Mouse (Mus musculus) brown adipose tissue, adult 24 weeks (tissue): ENCODE results near the gene Asns. TPM values are rescaled to one million over a fixed set of nuclear protein-coding genes. Genes with fewer than 3 reads are reported as not detected.
"Not testable (repeated sequence)": the region's sequence is repeated elsewhere in the genome, so short reads cannot be mapped to it uniquely, and the experiment has no call there.

Experiments
- H3K27ac ChIP-seq: fragments of 200-500 bp; replicated peaks from 2 replicates; pipeline ENCODE4 v1.5.1; 2012; ENCODE audit warnings: low read depth, mild to moderate bottlenecking, low read length
- H3K4me1 ChIP-seq: fragments of 200-500 bp; 2 replicates; pipeline ENCODE4 v1.6.1; 2012; ENCODE audit warnings: low read length, mixed read lengths; ENCODE audit not compliant: control insufficient read depth, insufficient read depth, insufficient read length
- H3K4me3 ChIP-seq: fragments of 200-500 bp; 2 replicates; pipeline ENCODE4 v1.5.1; 2012; ENCODE audit warnings: low read depth, mild to moderate bottlenecking, low read length, moderate library complexity; ENCODE audit not compliant: insufficient read depth
- polyA plus RNA-seq: library from polyadenylated mRNA; stranded (reverse); fragments of >200 nt; gene quantifications from 2 replicates; pipeline ENCODE4 v1.2.4, GENCODE M21; 2012; ENCODE audit not compliant: missing spikeins, insufficient read depth, insufficient read length

Gene Asns
- polyA plus RNA-seq, 1 experiment: 68.0 TPM

DNA sequence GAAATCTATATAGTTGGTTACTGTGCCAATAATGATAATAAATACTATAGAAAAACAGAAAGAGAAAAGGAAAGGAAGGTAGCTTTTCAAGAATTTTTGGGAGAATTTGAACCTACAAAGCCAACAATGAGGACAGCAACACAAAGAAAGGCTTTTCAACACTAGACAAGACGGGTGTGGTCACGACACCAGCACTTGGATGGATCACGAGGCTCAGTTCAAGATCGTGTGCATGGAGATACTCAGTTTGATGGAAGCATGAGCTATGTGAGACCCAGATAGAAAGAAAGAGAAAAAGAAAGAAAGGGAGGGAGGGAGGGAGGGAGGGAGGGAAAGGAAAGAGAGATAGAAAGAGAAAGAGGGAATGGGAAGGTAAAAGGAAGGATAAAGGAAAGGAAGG is 2.8 kb upstream of the Asns start:
- H3K4me1 ChIP-seq: no peaks in the 10 kb centered on the region
- no peak overlapping the region for H3K27ac ChIP-seq
- H3K4me3 ChIP-seq: no peak overlapping the region

DNA sequence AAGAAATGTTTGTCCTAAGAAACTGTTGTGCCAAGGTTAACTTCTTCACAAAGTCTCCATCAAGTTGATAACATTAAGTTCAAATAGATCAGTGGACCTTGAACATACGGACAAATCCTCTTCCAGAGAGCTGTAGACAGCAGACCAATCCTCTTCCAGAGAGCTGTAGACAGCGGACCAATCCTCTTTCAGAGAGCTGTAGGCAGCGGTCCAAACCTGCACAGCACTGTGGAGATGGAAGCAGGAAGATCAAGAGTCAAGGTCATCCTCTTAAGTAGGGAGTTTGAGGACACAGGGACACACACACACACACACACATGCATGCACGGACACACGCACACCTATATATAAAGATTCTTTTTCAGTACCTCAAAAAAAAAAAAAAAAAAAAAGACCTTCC is 612 bp upstream of the Asns start:
- Histone ChIP-seq H3K4me3 (no peak overlapping the region), H3K27ac (no peak overlapping the region), H3K4me1 (peaks cover under 1% of the 10 kb centered on the region)

DNA sequence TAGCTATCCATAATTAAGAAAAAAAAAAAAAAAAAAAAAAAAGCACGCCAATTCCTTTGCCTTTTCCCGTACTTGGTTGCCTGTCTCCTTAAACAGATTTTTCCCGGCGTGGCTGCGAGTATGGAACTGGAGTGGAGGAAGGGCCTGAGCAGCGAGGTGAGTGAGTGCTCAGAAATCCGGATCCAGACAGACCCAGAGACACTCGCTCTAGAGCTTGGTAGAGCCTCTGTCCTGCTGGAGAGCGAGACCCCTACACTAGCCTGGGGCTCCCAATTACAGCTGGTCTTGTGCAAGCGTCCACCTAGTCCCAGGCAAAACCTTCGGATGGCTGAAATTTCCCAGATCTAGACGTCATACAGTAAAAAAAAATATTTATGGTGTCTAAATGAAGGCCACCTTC is 603 bp downstream of the Asns start:
- Histone ChIP-seq H3K4me3 (peak overlapping the region; percentile 78), H3K4me1 (peaks cover 3% of the 10 kb centered on the region), H3K27ac (no peak overlapping the region)

DNA sequence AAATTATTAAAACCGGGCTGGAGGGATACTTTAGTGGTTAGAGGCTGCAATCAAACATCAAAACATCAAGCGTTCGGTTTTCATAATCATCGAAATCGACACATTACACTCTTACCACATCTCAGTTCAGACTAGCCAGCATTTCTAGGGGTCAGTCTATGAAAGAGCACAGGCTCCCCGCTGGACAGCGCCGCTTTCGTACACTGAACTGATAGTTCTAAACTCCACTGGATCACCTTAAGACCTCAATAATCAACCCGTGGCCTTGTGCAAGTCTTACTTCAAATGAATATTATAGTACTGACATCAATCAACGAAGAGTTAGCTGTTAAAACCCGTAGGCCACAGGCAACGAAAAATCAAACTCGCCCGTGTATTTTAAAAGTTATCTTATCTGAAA is 1.0 kb downstream of the Asns start:
- peaks cover 3% of the 10 kb centered on the region for H3K4me1 ChIP-seq
- no peak overlapping the region for H3K27ac ChIP-seq
- peak overlapping the region; percentile 78; the same call in 1 of the 2 replicates for H3K4me3 ChIP-seq

DNA sequence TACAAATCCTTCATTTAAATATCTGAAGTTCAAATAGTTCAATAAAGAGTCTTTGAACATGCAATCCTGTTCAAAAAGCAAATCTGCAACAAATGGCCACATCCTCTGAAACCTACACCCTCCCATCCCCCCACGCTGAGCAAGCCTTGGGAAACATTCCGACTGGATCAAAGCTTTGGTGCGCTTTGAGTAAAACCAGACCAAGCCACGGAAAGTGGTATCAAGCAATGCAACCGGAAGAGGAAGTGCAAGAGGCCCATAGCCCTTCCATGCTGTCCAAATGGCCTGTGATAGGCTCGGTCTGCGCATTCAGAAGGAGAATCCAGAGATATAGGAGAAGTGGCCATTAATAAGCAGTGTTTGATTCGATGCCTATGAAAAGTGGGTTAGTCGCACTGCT is 2.6 kb downstream of the Asns start:
- Histone ChIP-seq H3K4me3 (no peak overlapping the region), H3K4me1 (peaks cover 3% of the 10 kb centered on the region)

DNA sequence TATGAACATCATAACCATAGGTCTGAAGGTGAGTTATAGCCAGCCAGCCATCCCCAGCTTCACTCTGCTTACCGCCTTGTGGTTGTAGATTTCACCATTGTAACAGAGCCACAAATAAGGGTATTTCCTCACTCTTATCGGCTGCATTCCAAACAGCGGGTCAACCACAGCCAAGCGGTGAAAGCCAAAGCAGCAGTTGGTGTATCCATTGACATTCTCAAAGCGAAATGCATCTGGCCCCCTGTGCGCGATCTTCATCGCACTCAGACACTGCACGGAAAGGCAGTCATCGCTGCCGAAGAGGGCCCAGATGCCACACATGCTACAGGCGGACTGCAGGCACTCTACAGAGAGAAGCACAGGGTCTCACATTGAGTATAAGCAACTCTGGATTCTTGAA is 3.9 kb downstream of the Asns start:
- Histone ChIP-seq H3K27ac (no peak overlapping the region), H3K4me1 (peaks cover 3% of the 10 kb centered on the region), H3K4me3 (no peak overlapping the region)

More for the DNA sequence above, 2.6 kb downstream of the Asns start:
- H3K27ac ChIP-seq: no peak overlapping the region

DNA sequence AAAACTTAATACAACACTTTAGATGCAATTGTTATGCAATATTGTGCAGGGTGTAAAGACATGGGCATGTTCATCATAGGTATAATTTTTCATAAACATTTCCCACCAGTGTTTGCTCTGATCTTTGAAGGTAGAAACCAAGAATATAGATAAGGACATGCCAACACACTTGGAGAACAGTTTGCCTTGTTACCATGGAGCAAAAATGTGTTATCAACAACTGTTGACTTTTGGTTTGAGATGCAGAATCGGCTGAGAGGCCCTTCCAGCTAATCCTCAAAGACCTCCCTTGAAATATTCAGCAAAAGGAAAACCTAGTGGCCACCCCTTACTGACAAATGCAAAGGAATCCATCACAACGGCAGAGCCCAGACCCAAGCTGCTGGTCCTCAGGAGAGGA is 7.0 kb downstream of the Asns start:
- H3K27ac ChIP-seq: no peak overlapping the region
- H3K4me1 ChIP-seq: peaks cover 3% of the 10 kb centered on the region
- H3K4me3 ChIP-seq: no peak overlapping the region

DNA sequence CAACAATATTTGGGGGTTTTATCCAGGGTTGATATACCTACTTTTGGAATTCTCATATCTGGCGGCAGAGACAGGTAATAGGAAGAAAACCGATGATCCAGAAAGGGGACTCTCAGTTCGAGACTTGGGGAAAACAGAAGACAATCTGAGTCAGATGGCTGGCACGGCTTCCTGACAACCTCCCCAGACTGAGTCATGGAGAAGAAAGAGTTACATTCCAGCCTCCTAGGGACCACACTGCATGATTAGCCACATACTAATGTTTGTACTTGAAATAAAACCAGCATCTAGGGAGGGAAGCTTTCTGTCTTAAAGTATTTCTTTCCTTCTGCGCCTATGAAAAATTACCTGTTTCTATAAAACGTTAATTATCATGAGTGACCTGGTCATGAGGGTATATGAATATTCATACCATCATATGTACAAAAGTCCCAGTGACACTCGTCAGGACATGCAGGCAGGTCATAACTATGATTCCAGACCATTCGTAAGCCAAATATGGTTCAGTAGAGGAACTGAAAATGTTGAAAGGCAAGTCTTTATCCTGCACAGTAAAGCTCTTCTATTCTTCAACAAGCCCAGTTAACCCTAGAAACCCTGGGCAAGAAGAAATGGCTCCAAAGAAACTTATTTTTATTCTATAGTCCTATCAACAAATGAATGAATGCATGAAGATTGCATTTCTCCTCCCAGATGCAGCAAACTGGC is 16.7 kb downstream of the Asns start:
- H3K27ac ChIP-seq: no peak overlapping the region
- H3K4me3 ChIP-seq: no peak overlapping the region
- H3K4me1 ChIP-seq: no peaks in the 10 kb centered on the region

DNA sequence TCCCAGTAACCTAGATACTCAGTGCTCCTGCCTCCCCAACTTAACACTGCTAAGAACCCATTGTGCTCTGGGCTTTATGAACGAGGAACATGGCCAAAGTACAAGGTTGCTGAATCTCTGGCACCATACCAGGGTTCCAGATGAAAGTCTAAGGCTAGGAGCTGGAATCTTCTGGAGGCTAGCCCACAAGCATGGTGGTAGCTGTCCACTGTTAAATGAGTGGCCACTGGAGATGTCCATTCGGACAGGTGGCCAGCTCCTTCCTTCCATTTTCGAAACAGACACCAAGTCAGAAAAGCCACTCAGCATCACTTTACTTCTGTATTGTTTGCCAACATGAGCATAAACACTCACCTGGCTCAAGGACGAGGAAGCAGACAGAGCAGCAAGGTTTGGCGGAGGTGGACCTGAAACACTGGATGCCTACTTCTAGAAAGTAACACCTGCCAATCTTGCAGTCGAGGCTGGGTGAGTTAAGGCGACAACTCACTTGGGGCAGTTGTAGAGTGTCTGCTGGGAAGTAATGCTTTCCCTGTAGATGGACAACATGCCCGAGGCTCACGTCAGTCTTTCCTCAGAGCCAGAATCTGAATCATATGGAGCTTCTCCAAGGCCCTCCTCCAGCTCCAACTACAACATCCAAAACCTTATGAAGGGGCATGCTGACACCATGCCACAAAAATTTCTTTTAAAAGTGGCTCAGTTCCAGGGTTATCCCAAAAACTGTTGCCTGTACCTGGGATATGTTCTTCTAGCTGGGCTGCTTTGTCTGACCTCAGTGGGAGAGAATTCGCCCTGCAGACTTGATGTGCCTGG is 20.4 kb downstream of the Asns start:
- Histone ChIP-seq H3K4me3 (no peak overlapping the region), H3K27ac (no peak overlapping the region), H3K4me1 (no peaks in the 10 kb centered on the region)

DNA sequence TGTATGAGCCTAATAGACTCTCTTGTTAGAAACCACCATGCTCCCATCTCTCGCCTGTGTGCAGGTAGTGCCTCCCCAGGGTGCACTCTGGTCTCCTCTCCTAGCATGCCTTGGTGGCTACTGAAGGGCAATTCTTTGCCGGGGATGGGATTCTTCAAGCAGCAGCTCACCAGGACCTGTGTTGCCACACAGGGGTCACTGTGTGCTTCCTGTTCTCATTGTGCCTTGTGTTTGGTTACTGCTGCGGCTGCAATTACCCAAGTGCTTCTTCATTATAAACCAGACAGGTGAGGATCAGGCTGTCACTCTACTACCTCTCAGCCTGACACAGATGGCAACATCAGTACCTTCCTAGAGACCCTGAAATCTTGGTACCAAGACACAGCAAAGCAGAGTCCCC is 21.6 kb downstream of the Asns start:
- no peak overlapping the region for H3K27ac ChIP-seq
- no peak overlapping the region for H3K4me3 ChIP-seq
- H3K4me1 ChIP-seq: no peaks in the 10 kb centered on the region

DNA sequence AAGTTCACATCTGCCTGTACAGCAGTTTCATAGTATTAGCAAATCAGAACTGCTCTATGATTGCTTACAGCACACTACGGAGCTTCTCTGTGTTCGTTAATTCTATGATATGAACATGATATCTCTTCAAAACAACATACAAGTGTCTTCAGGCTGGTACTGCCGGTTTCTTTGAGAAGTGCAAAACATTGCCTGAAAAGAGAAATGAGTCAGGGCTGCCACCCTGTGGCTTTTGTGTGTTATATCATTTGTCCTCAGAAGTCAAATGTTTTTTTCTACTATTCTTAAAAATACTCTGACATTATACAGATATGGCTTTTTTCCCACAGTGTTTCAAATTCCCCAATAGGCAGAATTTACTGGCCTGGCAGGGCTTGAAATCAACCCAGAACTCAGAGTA is 22.5 kb downstream of the Asns start:
- Histone ChIP-seq H3K4me1 (no peaks in the 10 kb centered on the region), H3K27ac (no peak overlapping the region), H3K4me3 (no peak overlapping the region)

DNA sequence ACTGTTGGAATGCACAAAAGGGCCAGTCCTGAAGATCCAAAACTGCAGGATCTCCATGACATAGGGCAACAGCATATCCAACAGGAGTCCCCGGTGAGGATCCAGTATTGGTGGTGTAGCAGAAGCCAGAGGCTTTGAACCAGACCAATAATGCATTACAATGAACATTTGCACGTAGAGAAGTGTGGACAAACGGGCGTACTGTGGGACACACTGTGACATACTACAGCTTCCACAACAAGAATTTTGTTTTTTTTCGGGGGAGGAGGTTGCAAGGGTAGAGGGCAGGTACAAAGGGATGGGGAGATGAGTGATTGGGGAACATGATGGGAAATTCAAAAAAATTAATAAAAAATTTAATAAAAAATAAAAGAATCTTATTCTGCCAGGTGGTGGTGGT is 23.3 kb downstream of the Asns start:
- no peaks in the 10 kb centered on the region for H3K4me1 ChIP-seq
- no peak overlapping the region for H3K27ac ChIP-seq
- H3K4me3 ChIP-seq: no peak overlapping the region

DNA sequence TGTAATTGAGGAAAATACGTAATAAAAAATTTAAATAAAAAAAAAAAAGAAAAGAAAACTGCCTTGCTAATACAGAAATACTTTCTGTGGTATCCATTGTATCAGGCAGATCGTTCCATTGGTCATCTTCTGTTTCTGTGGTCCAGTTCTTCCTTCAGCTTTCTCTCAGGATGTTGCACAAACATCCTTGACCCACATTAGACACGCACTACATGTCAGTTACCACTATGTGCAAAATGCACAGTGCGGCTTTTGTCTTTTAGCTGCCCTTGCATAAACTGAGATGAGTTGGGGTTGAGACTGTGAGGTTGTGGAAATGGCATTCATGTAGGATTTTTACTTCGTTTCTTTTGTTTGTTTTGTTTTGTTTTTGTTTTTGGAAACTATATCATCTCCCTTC is 24.7 kb downstream of the Asns start:
- Histone ChIP-seq H3K27ac (no peak overlapping the region), H3K4me3 (no peak overlapping the region)

DNA sequence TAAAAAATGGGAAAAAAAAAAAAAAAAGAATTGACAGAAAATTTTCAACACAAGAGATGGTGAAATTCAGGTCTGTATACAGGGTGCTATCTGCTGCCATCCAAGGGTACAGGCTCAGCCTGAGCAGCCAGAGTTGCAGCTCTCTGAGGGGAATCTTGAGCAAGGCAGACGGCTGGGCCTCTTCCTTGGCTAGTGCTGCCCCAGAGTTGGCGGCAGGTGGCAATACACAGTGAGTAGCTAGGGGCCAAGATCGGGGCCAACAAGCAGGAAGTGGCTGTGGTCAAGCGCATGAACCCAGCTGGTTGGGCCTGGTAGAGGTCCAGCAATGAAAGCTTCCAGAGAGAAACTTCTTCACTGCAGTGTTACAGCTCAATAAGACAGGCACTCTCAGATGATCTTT is 27.2 kb downstream of the Asns start:
- not testable (repeated sequence) for H3K4me3 ChIP-seq, H3K27ac ChIP-seq, H3K4me1 ChIP-seq

More for the DNA sequence above, 24.7 kb downstream of the Asns start:
- no peaks in the 10 kb centered on the region for H3K4me1 ChIP-seq

DNA sequence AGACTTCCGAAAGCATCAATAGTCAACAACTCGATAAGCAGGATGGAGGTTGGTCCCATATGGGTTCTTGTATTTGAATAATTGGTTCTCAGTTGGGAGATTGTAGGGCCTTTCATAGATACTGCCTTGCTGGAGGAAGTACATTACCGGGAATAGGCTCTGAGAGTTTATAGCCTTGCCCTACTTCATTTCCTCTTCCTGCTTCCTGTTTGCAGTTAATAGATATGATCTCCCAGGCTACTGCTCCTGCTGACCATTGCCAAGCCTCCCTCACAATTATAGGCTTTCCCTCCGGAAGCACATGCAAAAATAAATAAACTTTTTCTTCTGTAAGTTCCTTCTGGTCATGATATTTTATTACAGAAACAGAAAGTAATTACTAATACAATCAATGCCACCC is 31.6 kb downstream of the Asns start:
- Histone ChIP-seq H3K4me3 (no peak overlapping the region), H3K27ac (peak overlapping the region; percentile 47; the same call in 1 of the 2 replicates), H3K4me1 (peaks cover 2% of the 10 kb centered on the region; the same call in 1 of the 2 replicates)
